Mouse (Mus musculus) left cerebral cortex, postnatal 4 days (tissue): Measurements from ENCODE around the gene Gfra4. TPM values are rescaled to one million over a fixed set of nuclear protein-coding genes. Genes with fewer than 3 reads are reported as not detected.

Source experiments
- DNase-seq: peaks from one replicate; pipeline ENCODE4 v3.0.0-alpha.2; 2022
- intact Hi-C: fragments of 180-260 bp; cut with DNase I; formaldehyde crosslinking; loops from one replicate; pipeline ENCODE4 v1.15.1; 2025
- total RNA-seq, 2 experiments: library from RNA; stranded (reverse); gene quantifications; 2 replicates each; pipeline ENCODE4 v1.2.3; 2021

Gfra4 gene
- total RNA-seq: 10 to 100 TPM; 23.5 to 23.6 TPM

DNA sequence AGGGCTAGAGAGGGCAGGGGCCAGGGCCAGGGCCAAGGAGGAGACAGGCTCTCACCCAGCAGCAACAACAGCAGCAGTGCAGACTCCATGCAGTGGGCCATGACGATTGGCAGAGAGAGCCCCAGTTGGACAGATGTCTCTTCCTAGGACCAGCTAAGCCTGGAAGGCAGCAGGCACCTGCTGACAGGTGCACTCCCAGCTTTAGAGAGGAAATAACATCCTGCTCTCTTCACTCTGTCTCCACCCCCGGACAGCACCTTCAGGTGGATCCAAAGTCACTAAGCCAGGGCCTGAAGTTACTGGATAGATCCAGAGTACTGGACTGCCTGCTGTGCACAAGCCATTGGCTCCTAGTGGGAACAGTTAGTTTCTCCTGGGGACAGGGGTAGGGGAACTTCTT is at the start of gene Gfra4:
Gfra4 (minus strand) TSS at position 101 of the 400 bp plus-strand sequence.
- intact Hi-C loops: no loop called here

DNA sequence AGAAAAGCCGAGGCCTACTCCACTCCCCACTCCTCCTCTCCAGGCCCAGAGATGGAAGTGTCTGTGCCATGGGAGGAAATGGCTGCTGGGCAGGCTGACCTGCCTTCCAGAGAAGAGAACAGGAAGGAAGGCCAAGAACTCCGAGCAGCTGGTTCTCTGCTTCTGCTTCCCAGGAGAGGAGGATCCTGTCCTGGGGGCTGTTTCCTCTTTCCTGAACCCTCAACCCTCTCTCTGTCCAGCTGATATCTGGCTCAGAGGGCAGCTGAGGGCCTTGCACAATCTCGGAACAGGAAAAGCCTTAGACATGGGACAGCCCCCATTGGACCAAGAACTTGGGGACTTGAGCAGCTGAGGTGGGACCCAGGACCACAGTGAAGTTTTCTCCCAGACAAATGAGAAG is 48.0 kb upstream of the Gfra4 start:
- intact Hi-C loops: no loop called here
- no peak for DNase-seq

More for the DNA sequence above, at the start of gene Gfra4:
- DNase-seq: no peak

GRCm38 (mm10) chr2:131089634-131090033 is 46.7 kb upstream of the Gfra4 start:
- no peak for DNase-seq
- intact Hi-C loops: loop anchor here (5.0 kb wide), 1 partner anchor 323 kb away; no protein-coding TSS in a partner anchor

DNA sequence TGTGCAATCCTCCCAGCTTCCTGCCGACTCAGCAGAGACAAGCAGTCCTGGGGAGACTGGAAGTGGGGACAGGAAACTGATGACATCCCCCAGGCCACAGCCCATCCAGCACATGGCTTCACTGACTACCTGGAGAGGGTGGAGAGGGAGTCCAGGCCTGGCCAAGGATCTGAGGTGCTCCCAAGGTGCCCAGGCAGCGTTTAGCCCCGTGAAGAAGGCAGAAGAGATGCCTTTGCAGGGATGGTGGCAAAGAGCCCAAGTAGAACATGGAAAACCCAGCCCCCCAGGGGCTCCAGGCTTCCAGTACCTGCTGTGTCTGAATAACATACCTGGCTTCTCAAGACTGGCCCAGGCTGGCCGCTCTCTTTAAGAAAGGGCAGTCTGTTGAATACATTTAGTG is 45.7 kb upstream of the Gfra4 start:
- intact Hi-C loops: loop anchor here (5.0 kb wide), 1 partner anchor 324 kb away; no protein-coding TSS in a partner anchor
- no peak for DNase-seq

DNA sequence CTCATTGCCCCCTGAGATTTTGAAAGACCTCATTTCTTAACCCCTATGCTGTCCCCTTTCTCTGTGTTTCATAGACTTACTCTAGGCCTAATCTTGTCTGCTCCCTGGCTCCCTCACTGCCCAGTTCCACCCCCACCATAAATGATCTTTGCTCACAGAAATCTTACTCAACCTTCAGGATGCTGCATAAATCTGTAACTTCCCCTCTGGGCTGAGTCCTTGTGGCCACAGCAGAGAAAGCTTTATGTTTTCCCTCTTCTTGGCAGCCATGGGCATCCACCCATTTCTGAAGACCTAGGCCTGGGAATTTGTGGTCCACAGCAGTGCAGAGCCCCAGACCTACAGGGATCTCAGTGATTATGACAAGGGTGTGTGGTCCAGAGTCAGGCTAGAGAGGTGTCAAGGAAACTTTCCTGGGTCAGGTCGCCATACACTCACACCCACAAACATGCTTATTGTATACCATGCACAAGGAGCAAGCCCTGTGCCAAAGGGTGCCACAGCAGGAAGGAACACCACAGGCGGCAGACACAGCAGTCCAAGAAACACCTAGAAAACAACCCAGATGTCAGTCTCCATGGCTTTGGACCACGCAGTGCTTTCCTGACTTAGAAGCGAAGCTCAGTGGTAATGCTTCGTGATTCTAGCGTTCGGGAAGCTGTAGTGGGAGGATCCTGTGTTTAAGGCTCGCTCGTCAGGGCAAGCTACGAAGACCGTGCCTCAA is 43.9 kb upstream of the Gfra4 start, which contains the start of gene Siglec1:
Siglec1 (minus strand) TSS at position 99 of the 724 bp plus-strand sequence.
- DNase-seq: no peak
- intact Hi-C loops: loop anchor here (5.0 kb wide), 1 partner anchor 325 kb away; no protein-coding TSS in a partner anchor

- no peak for DNase-seq
- intact Hi-C loops: no loop called here
Observed at GRCm38 (mm10) chr2:131084206-131084605, 41.3 kb upstream of the Gfra4 start.

DNA sequence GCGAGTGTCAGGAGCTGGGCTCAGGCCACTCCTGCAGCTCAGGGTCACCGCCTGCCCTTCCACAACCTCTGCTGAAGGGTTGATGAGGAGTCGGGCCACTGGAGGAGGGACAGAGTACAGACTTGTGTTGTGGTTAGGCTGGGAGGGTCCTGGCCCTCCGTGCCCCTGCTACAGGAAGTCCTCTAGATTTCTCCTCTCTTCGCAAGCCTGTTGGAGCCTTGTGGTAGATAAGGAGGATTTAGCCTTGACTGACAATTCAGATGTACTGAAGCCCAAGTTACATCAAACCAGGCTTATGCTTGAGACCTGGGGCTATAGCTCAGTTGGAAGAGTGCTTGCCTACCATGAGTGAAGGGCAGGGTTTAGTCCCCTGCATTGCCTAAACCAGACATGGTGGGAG is 37.6 kb upstream of the Gfra4 start:
- intact Hi-C loops: no loop called here
- no peak for DNase-seq

DNA sequence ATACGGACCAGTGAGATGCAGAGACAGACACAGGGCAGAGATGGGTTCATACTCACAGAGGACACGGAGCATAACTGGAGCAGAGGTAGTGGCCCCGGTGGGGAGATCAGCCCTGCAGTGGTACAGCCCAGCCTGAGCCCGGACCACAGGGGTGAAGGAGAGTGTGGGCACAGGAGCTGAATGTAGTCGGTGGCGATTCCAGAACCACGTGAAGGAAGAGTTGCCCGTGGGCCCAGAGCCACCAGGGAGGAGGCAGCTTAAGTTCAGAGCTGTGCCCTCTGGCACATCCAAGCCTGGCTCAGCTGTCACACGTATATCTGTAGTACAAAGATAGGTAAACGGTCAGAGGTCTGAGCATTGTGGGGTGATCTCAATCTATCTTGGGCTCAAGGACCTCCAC is 29.6 kb upstream of the Gfra4 start:
- intact Hi-C loops: no loop called here

DNA sequence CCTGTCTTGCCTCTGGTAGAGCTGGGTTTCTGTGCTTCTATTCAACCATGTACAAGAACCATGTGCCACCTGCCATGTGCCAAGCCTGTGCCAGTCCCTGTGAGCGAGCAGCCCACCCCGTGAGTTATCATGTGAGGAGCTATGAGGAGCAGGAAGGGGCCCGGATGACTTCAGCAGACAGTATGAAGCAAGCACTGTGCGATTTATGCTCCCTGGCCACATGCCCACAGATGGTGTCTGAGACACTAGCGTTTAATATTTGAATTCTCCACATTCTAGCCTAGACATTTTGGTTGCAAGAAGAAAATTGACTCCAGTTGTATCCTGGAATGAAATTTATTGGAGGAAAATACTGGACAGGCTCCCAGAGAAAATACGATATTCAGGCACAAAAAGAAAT is 24.6 kb upstream of the Gfra4 start:
- DNase-seq: no peak
- intact Hi-C loops: no loop called here

More for the DNA sequence above, 29.6 kb upstream of the Gfra4 start:
- DNase-seq: no peak

DNA sequence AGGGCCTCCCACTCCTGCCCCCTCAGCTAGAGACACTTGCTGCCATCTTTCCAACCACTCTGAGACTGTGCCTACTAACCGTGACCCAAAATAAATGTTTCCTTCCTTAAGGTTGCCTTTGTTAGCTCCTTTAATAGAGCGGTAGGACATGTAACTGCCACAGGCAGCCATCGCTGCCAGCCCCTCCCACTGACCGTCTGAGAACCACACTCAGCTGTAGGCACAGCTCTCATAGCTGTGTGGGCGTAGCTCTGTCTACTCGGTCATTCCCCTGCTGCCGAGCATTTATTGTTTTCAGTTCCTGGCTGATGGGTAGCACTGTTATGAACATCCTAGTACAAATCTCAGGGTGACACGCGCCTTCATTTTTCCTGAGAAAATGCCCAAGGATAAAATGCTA is 23.5 kb upstream of the Gfra4 start:
- intact Hi-C loops: no loop called here
- no peak for DNase-seq

GRCm38 (mm10) chr2:131063404-131063864 is 20.5 kb upstream of the Gfra4 start, which contains the start of gene Adam33:
Gene Adam33 (minus strand): TSS chr2:131063814.
- DNase-seq: no peak
- intact Hi-C loops: no loop called here

DNA sequence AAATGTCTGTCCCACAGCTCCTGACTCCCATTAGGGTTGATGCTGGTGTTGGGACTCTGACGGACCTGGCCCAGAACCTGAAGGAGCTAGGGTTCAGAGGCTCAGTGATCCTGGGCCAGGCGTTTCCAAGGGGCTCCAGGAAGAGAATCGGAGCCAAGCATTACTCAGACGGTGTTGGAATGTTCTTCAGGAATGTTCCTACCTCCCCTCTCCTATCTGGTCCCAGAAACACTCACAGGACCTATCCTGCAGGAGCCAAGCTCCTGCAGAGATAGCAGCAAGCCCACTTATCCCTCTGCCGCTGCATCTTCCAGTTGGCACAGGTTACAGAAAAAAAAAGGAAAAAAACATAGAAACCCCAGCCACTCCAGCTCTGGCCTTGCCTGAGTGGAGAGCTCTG is 18.7 kb upstream of the Gfra4 start:
- intact Hi-C loops: no loop called here
- no peak for DNase-seq

- intact Hi-C loops: no loop called here
- no peak for DNase-seq
Observed at GRCm38 (mm10) chr2:131060784-131061183, 17.9 kb upstream of the Gfra4 start.

DNA sequence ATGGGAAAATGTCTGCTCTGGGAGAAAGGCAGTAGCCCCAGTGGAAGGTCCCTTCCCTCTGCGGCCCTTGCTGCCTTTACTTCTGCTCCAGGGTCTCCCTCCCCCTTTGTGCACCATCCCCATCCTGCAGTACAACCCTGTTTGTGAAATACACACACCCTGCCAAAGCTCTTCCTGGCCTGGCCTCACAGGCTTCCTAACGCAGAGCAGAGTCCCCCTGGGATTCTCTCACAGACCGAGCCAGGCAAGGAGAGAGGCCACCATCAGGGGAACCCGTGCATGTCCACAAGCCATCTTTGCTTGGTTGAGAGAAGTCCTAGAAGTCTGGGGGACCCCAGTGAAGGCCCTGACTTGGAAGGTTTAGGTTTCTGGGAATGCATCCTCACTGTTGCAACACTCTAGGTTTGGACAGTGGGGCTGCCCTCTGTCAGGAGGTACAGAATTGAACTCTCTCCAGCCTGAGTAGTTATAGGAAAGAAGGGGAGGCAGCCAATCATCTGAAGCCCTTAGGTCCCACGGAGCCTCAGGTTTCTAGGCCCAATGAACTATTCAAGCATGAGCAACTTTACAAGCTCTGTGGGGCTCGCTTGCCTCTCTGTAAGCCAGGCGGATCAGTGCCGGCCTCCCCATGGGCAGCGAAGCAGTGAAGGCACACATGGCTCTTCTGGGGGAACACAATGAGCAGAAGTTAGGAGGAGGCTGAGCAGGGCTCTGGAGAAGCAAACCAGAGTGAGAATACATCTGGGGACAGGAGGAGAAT is 17.1 kb upstream of the Gfra4 start:
- intact Hi-C loops: no loop called here
- no peak for DNase-seq

DNA sequence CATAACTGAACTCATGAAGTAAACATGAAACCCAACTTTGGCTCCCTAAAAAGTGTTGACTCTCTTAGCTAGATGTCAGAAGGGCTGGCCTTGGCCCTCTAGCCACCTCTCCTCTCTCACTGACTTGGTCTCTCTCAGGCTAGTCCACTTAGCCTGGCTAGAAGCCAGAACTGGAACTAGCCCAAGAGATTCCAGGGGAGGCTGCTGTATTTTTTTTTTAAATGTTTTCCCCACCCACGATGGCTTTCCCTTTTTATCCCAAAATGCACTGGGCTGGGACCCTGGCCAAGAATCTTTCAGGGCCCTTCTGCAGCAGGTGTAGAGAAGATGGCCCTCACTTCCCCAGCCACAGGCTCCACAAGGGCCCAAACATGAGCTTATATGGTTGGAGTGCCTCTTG is 16.5 kb upstream of the Gfra4 start:
- intact Hi-C loops: no loop called here

GRCm38 (mm10) chr2:131058672-131059071 is 15.8 kb upstream of the Gfra4 start:
- DNase-seq: no peak
- intact Hi-C loops: no loop called here

More for the DNA sequence above, 16.5 kb upstream of the Gfra4 start:
- DNase-seq: peak; percentile 34

DNA sequence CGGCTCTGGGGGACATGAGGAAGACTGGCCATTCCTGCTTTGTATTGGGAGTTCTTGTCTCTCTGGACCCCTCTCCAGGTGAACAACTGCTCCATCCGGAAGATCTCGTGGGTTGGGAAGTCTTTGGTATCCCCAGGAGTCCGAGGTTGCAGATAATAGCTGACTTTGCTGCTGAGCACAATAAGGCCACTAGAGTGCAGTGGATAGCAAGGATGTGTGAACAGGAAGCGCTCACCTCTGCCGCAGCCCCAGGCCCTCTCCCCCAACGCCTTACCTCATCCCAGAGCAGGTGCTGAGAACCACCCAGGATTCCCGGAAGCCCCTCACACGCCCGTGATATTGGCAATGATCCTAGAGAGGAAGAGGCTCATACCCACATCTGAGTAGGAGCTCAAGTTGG is 13.3 kb upstream of the Gfra4 start:
- intact Hi-C loops: no loop called here
- DNase-seq: no peak

- intact Hi-C loops: no loop called here
- peak; percentile 51 for DNase-seq
Observed at GRCm38 (mm10) chr2:131055631-131056030, 12.7 kb upstream of the Gfra4 start.

- no peak for DNase-seq
- intact Hi-C loops: no loop called here
Observed at GRCm38 (mm10) chr2:131054646-131055264, 11.9 kb upstream of the Gfra4 start.

- intact Hi-C loops: no loop called here
- DNase-seq: no peak
Observed at GRCm38 (mm10) chr2:131053851-131054645, 11.2 kb upstream of the Gfra4 start.
